Mouse (Mus musculus) cerebellum, postnatal 25 days (tissue): ENCODE measurements at regions not wholly inside any gene's neighbourhood (a gene's known extent, or its start where the extent isn't known, plus 50 kb on each side); places are given as distances from the start of the nearest gene placed in this dataset.

ENCODE experiments used
- DNase-seq, 2 experiments: peaks; one replicate each; pipeline ENCODE4 v3.0.0; 2021; ENCODE audit warnings: mixed read lengths in 2 of 2

- no peak for DNase-seq
These were observed 218.0 kb downstream of the Unc5cl start for GRCm38 (mm10) chr17:48672749-48673148.

GRCm38 (mm10) chr17:48678216-48678832 lies 223.6 kb downstream of the Unc5cl start:
- no peak for DNase-seq

- DNase-seq: no peak
These were observed 225.6 kb downstream of the Unc5cl start for GRCm38 (mm10) chr17:48680331-48680730.

- no peak for DNase-seq
These were observed 234.2 kb downstream of the Unc5cl start for GRCm38 (mm10) chr17:48688944-48689343.

GRCm38 (mm10) chr17:48698456-48698855 lies 233.7 kb upstream of the Lrfn2 start:
- no peak for DNase-seq

- peak in 1 of 2 experiments; percentile 14 for DNase-seq
These were observed 231.6 kb upstream of the Lrfn2 start for GRCm38 (mm10) chr17:48700591-48700990.

GRCm38 (mm10) chr17:48720506-48720905 lies 211.7 kb upstream of the Lrfn2 start:
- DNase-seq: peak; percentile 6 to 8

GRCm38 (mm10) chr17:48723286-48723685 lies 208.9 kb upstream of the Lrfn2 start:
- peak; percentile 10 to 35 for DNase-seq

GRCm38 (mm10) chr17:48724513-48725112 lies 207.6 kb upstream of the Lrfn2 start:
- DNase-seq: no peak

GRCm38 (mm10) chr17:48726460-48726859 lies 205.7 kb upstream of the Lrfn2 start:
- DNase-seq: no peak

GRCm38 (mm10) chr17:48733801-48734200 lies 198.4 kb upstream of the Lrfn2 start:
- DNase-seq: no peak

- peak in 1 of 2 experiments; percentile 25 for DNase-seq
These were observed 195.0 kb upstream of the Lrfn2 start for GRCm38 (mm10) chr17:48737181-48737580.

GRCm38 (mm10) chr17:48738708-48739107 lies 193.5 kb upstream of the Lrfn2 start:
- no peak for DNase-seq

GRCm38 (mm10) chr17:48742769-48743405 lies 189.3 kb upstream of the Lrfn2 start:
- no peak for DNase-seq

GRCm38 (mm10) chr17:48770099-48770498 lies 162.1 kb upstream of the Lrfn2 start:
- DNase-seq: no peak

GRCm38 (mm10) chr17:48771721-48772320 lies 160.4 kb upstream of the Lrfn2 start:
- no peak for DNase-seq

GRCm38 (mm10) chr17:48774172-48774890 lies 157.8 kb upstream of the Lrfn2 start:
- peak in 1 of 2 experiments; percentile 11 for DNase-seq

- no peak for DNase-seq
These were observed 156.7 kb upstream of the Lrfn2 start for GRCm38 (mm10) chr17:48775479-48775878.

GRCm38 (mm10) chr17:48776502-48776902 lies 155.7 kb upstream of the Lrfn2 start:
- no peak for DNase-seq

- no peak for DNase-seq
These were observed 152.0 kb upstream of the Lrfn2 start for GRCm38 (mm10) chr17:48780217-48780616.

- DNase-seq: no peak
These were observed 147.8 kb upstream of the Lrfn2 start for GRCm38 (mm10) chr17:48784417-48784816.

- DNase-seq: no peak
These were observed 145.7 kb upstream of the Lrfn2 start for GRCm38 (mm10) chr17:48786501-48786900.

- no peak for DNase-seq
These were observed 142.3 kb upstream of the Lrfn2 start for GRCm38 (mm10) chr17:48789846-48790245.
